Mouse (Mus musculus): ENCODE measurements around the gene Thnsl2. TPM values are rescaled to one million over a fixed set of nuclear protein-coding genes. Genes with fewer than 3 reads are reported as not detected.

The Thnsl2 gene
- polyA plus RNA-seq, 1 experiment from 2014 or later, result 4.0 TPM

DNA sequence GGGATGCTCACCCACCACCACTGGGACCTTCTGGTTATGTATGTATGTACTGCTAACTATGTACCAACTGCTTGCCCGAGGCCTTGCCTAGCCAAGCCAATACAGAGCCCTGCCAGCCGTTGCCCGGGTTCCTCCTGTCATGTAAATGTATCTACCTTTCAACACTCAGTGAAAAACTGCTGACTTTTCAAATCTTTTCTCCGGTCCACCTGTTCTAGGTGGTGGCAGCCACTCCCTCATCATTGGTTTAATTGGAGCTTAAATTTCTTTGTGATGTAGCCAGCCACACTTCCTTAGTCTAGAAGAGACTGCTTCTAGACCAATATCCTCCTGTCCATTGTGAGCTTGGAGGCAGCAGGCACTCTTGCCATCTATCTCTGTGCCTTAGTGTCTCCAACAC, 54.5 kb downstream of the Thnsl2 start:
- H3K9ac ChIP-seq (ENCODE audit: low read depth, low read length), result no peak overlapping the region
- no peak overlapping the region for H3K4me3 ChIP-seq (ENCODE audit: low read depth, low read length)
- H3K4me2 ChIP-seq (ENCODE audit: low read length), result no peak overlapping the region
- H3K27ac ChIP-seq (ENCODE audit: low read length), result no peak overlapping the region
- H3K9me3 ChIP-seq (replicated peaks; ENCODE audit: control insufficient read depth, low read length, poor library complexity, severe bottlenecking), result 0 out of 2 replicates have a peak, but pooled peaks cover 8% of the 10 kb centered on the region
- H3K27me3 ChIP-seq (ENCODE audit: control insufficient read depth, insufficient read depth, low read depth, low read length), result no peaks in the 10 kb centered on the region
- ATAC-seq, result no peak
- 87% methylated on average over 4 of the region's 4 CpGs for WGBS
- no peaks in the 10 kb centered on the region for H3K36me3 ChIP-seq (ENCODE audit: control insufficient read depth, insufficient read depth, low read length)
- H3K4me1 ChIP-seq (ENCODE audit: control insufficient read depth, insufficient read depth, low read length), result no peaks in the 10 kb centered on the region

GRCm38 (mm10) chr6:71088992-71089391, 55.2 kb downstream of the Thnsl2 start:
- ATAC-seq, result no peak
- no peak overlapping the region for H3K9ac ChIP-seq (ENCODE audit: low read depth, low read length)
- H3K27ac ChIP-seq (ENCODE audit: low read length), result no peak overlapping the region
- no peaks in the 10 kb centered on the region for H3K4me1 ChIP-seq (ENCODE audit: control insufficient read depth, insufficient read depth, low read length)
- no peaks in the 10 kb centered on the region for H3K27me3 ChIP-seq (ENCODE audit: control insufficient read depth, insufficient read depth, low read depth, low read length)
- no peaks in the 10 kb centered on the region for H3K36me3 ChIP-seq (ENCODE audit: control insufficient read depth, insufficient read depth, low read length)
- WGBS, result 79% methylated on average over 4 of the region's 4 CpGs
- H3K9me3 ChIP-seq (replicated peaks; ENCODE audit: control insufficient read depth, low read length, poor library complexity, severe bottlenecking), result 0 out of 2 replicates have a peak, but pooled peaks cover 8% of the 10 kb centered on the region
- no peak overlapping the region for H3K4me3 ChIP-seq (ENCODE audit: low read depth, low read length)
- H3K4me2 ChIP-seq (ENCODE audit: low read length), result no peak overlapping the region

- Histone ChIP-seq H3K4me2 (ENCODE audit: low read length) (no peak overlapping the region), H3K9ac (ENCODE audit: low read depth, low read length) (no peak overlapping the region), H3K4me3 (ENCODE audit: low read depth, low read length) (no peak overlapping the region), H3K4me1 (ENCODE audit: control insufficient read depth, insufficient read depth, low read length) (no peaks in the 10 kb centered on the region), H3K27me3 (ENCODE audit: control insufficient read depth, insufficient read depth, low read depth, low read length) (no peaks in the 10 kb centered on the region), H3K27ac (ENCODE audit: low read length) (no peak overlapping the region), H3K36me3 (ENCODE audit: control insufficient read depth, insufficient read depth, low read length) (no peaks in the 10 kb centered on the region), H3K9me3 (replicated peaks; ENCODE audit: control insufficient read depth, low read length, poor library complexity, severe bottlenecking) (0 out of 2 replicates have a peak, but pooled peaks cover 8% of the 10 kb centered on the region)
- ATAC-seq, result no peak
- 79% methylated on average over 7 of the region's 7 CpGs for WGBS
Measured at GRCm38 (mm10) chr6:71083441-71083840, 60.8 kb downstream of the Thnsl2 start.

DNA sequence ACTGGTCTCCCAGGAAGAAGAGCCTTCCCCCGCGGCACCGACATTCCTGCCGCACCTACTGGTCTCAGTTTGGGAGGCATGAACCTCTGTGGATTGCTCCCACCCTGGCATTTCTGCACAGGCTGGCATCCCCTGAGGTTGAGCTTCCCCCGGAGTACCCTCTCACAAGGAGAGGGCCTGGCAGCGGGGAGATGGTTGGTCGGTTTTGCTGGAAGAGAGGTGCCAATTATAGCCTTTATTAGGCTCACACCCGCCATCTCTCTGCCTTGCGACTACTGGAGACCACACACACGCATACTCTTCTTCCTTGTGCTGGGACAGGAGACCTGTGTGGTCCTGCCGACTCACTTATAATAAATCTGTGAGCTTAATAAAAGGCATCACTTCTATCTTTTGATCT, 62.2 kb downstream of the Thnsl2 start:
- 78% methylated on average over 11 of the region's 11 CpGs for WGBS
- ATAC-seq, result peak; percentile 36; the same call in 1 of the 2 replicates

GRCm38 (mm10) chr6:71081230-71081629, 63.0 kb downstream of the Thnsl2 start:
- H3K9me3 ChIP-seq (replicated peaks; ENCODE audit: control insufficient read depth, low read length, poor library complexity, severe bottlenecking), result no peaks in the 10 kb centered on the region
- no peak overlapping the region for H3K9ac ChIP-seq (ENCODE audit: low read depth, low read length)
- no peak for ATAC-seq
- no peaks in the 10 kb centered on the region for H3K4me1 ChIP-seq (ENCODE audit: control insufficient read depth, insufficient read depth, low read length)
- H3K36me3 ChIP-seq (ENCODE audit: control insufficient read depth, insufficient read depth, low read length), result no peaks in the 10 kb centered on the region
- no peaks in the 10 kb centered on the region for H3K27me3 ChIP-seq (ENCODE audit: control insufficient read depth, insufficient read depth, low read depth, low read length)
- no peak overlapping the region for H3K4me2 ChIP-seq (ENCODE audit: low read length)
- 73% methylated on average over 6 of the region's 6 CpGs for WGBS
- no peak overlapping the region for H3K27ac ChIP-seq (ENCODE audit: low read length)
- no peak overlapping the region for H3K4me3 ChIP-seq (ENCODE audit: low read depth, low read length)

More for the DNA sequence above, 62.2 kb downstream of the Thnsl2 start:
- Histone ChIP-seq H3K4me1 (ENCODE audit: control insufficient read depth, insufficient read depth, low read length) (no peaks in the 10 kb centered on the region), H3K4me2 (ENCODE audit: low read length) (no peak overlapping the region), H3K9me3 (replicated peaks; ENCODE audit: control insufficient read depth, low read length, poor library complexity, severe bottlenecking) (0 out of 2 replicates have a peak, but pooled peaks cover 6% of the 10 kb centered on the region), H3K9ac (ENCODE audit: low read depth, low read length) (no peak overlapping the region), H3K27me3 (ENCODE audit: control insufficient read depth, insufficient read depth, low read depth, low read length) (no peaks in the 10 kb centered on the region), H3K36me3 (ENCODE audit: control insufficient read depth, insufficient read depth, low read length) (no peaks in the 10 kb centered on the region), H3K4me3 (ENCODE audit: low read depth, low read length) (no peak overlapping the region), H3K27ac (ENCODE audit: low read length) (no peak overlapping the region)

Other genes starting within 250 kb of the Thnsl2 start
- not detected in 2 replicates for gene Tex37, start 225.5 kb downstream of the Thnsl2 start, polyA plus RNA-seq (2015; fragmentation: Nextera tagmentation; extraction: Ambion mirVana)
- gene Foxi3, start 187.9 kb downstream of the Thnsl2 start, polyA plus RNA-seq (2015; fragmentation: Nextera tagmentation; extraction: Ambion mirVana), result not detected in 2 replicates
- gene Fabp1, start 55.4 kb upstream of the Thnsl2 start, polyA plus RNA-seq (2015; fragmentation: Nextera tagmentation; extraction: Ambion mirVana), result not detected in 2 replicates
- gene Krcc1, start 127.2 kb upstream of the Thnsl2 start, polyA plus RNA-seq (2015; fragmentation: Nextera tagmentation; extraction: Ambion mirVana), result 15.0 and 17.0 TPM in 2 replicates
- gene Smyd1, start 177.8 kb upstream of the Thnsl2 start, polyA plus RNA-seq (2015; fragmentation: Nextera tagmentation; extraction: Ambion mirVana), result 0.39 and 0.48 TPM in 2 replicates
- gene Cd8b1, start 178.3 kb upstream of the Thnsl2 start, polyA plus RNA-seq (2015; fragmentation: Nextera tagmentation; extraction: Ambion mirVana), result not detected in 2 replicates
- not detected in 2 replicates for gene Cd8a, start 229.0 kb upstream of the Thnsl2 start, polyA plus RNA-seq (2015; fragmentation: Nextera tagmentation; extraction: Ambion mirVana)

All from midbrain, embryonic 16.5 days (tissue).